Mouse (Mus musculus) left cerebral cortex, adult 8-10 months (tissue): Measurements from ENCODE around the gene Sirt4. TPM values are rescaled to one million over a fixed set of nuclear protein-coding genes. Genes with fewer than 3 reads are reported as not detected.
"Not testable (repeated sequence)": the region's sequence is repeated elsewhere in the genome, so short reads cannot be mapped to it uniquely, and the experiment has no call there.

Experiments
- DNase-seq, 2 experiments: peaks; one replicate each; pipeline ENCODE4 v3.0.0; 2022; ENCODE audit warnings: low spot score in 2 of 2
- total RNA-seq, 4 experiments: library from RNA; stranded (reverse); gene quantifications; 2 replicates each; pipeline ENCODE4 v1.2.4; 2022

The Sirt4 gene
- total RNA-seq, result 10 to 100 TPM; 27.1 to 38.6 (median 33.1) TPM

DNA sequence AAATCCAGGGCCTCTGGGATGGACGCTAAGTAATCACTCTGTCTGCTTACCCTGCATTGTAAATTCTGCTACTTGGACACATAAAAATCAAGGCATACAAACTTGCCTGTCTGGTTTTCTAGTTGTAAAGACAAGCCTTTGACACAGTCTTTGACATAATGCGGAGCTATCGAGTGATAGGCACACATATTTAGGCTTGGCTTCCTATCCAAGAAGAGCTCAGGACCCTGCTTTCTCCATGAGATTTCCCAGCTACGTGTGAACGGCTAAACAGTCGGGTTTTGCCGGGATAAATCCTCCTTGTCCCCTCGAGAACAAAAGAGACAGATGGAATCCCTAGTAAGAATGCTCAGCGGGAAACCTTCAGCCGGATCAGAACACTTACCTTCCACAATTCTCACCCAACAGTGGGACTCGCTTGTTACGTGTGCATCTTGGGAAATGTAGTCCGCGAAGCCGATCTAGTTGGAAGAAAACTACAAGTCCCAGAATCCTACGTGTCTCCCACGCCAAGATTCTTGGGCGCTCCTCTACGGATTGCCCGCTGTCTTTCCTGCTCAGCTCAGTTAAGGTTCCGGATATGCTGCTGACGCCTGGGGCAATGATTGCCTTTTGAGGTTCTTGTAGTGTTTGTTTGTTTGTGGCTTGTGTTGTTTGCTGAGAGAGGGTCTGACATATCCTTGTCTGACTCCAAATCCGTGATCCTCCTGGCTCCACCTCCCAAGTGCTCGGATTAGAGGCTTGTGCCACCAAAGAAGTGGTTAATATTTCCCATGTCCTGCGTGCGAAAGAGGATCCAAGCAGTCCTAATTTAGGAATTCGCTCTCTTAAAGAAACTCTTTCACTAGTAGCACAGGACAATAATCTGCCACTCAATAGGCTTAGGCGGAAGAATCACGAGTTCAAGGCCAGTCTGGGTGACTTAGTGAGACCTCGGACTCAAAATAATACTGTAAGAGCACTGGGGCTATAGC, at the start of gene Sirt4:
TSS of gene Sirt4 (minus strand) at position 779 of the 974 bp plus-strand sequence.
- peak; percentile 57 to 88 for DNase-seq

GRCm38 (mm10) chr5:115531671-115532270, 47.2 kb upstream of the Sirt4 start:
- peak in 1 of 2 experiments; percentile 64 for DNase-seq

- DNase-seq, result no peak
Measured at GRCm38 (mm10) chr5:115530447-115530809, 45.9 kb upstream of the Sirt4 start.

GRCm38 (mm10) chr5:115529742-115530446, 45.4 kb upstream of the Sirt4 start:
- DNase-seq, result no peak

DNA sequence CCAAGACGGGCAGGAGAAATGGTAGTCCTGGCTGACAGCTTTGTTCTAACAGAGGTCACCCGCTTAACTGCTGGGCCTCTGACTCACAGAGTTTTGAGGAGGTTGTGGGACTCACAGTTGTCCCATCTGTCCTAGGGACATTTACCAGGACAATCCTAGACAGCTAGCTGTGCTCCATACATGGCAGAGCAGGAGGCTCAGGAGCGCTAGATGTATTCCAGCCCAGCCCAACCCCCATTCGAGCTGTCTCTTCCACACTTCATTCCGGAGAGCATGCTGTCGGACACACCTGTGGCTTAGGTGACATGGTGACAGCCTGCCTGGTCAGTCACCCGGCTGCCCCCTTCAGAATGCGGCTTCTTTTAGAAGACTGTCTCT, 44.8 kb upstream of the Sirt4 start:
- no peak for DNase-seq

GRCm38 (mm10) chr5:115528128-115528527, 43.6 kb upstream of the Sirt4 start:
- no peak for DNase-seq

DNA sequence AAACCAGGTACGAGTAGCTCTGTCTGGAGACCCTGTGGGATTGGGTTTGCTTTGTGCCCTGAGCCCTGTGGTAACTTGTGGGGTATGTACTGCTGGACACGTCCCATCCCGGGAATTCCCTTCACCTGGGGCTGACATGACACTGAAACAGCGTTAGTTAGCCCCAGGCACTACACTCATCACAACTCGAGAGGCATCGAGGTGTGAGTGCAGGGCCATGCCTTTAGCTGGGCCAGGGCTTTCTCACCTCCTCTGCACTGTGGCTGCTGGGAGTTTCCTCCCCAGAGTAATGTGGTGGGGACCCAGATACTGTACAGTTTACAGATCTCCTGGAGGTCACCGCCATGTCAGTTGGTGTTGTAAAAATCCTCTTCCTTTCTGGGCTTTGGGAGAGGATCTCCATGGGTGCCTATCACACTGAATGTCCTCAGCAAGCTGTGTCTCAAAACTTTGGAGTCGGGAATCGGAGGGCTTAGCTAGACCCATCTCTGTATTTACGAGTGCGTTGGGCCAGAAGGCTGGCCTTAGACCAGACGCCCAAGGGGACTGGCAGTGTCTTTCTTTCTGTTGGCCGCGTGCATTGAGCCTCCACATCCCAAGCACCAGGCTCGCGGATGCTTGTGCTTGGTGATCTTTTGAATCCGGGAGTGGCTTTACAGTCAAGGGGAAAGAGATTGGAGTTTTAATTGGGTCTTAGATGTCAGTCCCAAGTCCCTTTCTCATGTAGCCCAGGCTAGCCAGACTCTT, 42.1 kb upstream of the Sirt4 start:
- no peak for DNase-seq

DNA sequence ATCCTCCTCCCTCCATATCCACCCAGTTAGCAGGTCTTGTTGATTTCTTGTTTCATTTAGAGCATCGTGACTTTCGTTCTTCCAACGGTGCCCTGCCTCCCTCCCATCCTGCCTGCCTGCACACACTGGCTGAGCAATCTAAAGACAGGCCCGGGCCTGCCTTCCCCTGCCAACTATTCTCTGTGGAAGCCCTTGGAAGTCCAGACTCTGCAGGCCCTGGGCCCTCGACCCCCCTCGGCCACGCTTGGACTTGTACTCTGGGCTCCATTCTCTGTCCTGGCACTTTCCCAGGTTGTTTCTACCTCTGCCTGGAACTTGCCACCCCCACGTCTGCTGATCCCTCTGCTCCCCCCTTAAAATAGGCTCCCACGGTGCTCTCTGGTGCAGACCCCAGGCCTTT, 41.4 kb upstream of the Sirt4 start:
- no peak for DNase-seq

DNA sequence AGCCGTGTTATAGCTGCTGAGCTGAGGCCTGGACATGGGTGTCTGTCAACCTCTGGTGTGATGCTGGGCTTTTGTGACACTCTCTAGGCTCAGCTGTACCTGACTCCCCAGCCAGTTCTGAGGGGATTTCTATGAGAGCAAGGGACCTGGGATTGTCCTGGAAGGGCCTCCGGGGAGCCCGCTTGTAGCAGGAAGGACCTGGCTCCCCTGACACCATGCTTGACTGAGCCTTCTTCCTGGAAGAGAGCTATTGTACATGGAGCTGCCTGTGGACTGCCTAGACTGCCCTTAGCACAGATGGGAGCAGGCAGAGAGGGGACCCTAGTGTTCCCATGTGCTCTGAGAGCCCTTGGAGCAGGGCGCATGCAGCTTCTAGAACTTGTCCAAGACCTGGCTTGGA, 40.9 kb upstream of the Sirt4 start:
- DNase-seq, result no peak

DNA sequence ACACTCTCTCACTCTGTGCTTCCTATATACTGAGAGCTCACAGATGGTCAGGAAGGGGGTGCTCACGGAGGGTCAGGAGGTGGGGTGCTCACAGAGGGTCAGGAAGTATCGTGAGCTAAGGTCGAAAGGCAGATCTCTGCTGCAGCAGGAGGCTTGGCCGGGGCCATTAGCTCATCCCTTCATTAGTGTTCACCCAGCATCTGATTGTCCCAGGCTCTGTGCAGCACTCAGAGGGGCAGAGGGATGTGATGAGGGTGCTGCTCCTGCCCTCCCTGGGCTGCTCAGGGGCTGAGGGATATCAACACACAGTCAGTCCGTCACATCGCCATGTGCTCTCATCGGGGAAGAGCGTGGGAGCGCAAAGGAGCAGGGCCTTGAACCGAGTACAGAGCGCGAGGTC, 39.9 kb upstream of the Sirt4 start:
- no peak for DNase-seq

GRCm38 (mm10) chr5:115523971-115524370, 39.4 kb upstream of the Sirt4 start:
- no peak for DNase-seq

DNA sequence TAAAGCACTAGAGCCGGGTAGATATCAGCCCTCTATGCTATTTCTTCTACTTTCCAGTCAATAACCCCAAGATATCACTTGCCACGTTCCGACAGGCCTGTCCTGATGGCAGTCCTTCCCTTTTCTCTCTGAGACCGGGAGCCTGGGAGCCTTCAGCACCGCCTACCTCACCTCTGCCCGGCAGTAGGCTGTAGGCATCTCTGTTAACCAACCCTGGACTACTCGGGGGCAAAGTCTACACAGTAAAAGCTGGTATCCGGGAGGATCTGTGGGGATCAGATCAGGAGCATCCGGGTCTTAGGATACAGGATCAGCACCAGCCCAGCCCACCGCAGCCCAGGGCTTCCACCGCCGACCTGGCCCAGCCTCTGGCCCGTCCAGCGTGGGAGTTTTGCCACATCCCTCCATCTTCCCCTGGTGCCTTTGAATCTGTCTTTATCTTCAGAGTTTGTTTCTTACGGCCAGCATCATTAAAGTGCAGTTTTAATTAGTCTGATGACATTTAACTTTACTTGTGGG, 38.5 kb upstream of the Sirt4 start:
- no peak for DNase-seq

DNA sequence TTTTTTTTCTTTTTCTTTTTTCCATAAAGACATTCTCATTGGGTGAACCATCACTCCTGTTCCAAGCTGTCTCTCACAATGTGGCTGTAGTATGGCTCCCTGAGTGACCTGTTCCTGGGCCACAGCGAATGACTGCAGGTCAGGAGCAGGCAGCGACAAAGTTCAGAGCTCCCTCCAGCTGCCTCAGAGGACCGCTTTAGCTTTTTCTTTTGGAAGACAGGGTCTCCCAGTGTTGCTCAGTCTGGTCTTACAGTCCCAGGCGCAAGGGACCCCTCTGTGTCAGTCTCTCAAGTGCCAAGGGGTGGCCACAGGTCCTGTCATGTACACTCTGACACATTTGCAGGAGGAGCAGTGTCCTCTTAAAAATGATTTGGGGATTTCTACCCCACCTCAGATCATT, 38.0 kb upstream of the Sirt4 start:
- DNase-seq, result no peak

GRCm38 (mm10) chr5:115521553-115522461, 37.3 kb upstream of the Sirt4 start:
- no peak for DNase-seq

DNA sequence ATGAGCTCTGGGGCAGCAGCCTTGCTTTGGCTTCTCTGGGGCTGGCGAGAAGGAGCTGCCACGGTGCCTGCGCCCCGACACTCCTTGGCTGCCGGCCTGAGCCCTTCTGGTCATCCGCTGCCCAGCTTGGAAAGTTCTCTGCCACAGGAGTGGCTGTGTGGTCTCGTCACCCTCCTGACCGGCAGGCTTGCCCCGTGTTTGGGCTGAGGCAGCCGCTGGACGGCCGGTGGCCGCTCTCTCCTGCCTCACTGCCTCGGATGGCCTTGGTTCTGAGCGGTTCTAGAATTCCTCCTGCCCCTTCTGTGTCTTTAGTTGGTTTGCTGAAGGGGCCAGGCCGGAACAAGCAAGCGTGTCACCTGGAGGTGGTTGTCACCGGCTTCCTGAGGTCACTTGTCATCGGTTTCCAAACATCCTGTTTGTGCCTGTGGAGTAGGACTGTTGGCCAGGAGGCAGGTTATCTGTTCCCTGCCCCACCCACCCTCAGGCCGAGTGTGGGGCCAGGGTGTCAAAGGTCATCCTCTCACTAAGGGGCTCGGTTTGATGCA, 35.9 kb upstream of the Sirt4 start:
- DNase-seq, result no peak

DNA sequence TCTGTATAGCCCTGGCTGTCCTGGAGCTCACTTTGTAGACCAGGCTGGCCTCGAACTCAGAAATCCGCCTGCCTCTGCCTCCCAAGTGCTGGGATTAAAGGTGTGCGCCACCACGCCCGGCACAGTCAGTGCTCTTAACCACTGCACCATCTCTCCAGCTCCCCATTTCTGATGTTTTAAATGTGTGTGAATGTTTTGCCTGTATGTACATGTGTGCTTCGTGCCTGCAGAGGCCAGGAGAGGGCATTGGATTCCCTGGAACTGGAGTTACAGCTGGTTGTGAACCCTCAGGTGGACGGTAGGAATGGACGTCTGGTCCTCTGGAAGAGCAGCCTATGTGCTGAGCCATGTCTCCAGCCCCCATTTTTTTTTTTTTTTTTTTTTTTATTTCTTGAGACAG, 33.7 kb upstream of the Sirt4 start:
- not testable (repeated sequence) for DNase-seq

DNA sequence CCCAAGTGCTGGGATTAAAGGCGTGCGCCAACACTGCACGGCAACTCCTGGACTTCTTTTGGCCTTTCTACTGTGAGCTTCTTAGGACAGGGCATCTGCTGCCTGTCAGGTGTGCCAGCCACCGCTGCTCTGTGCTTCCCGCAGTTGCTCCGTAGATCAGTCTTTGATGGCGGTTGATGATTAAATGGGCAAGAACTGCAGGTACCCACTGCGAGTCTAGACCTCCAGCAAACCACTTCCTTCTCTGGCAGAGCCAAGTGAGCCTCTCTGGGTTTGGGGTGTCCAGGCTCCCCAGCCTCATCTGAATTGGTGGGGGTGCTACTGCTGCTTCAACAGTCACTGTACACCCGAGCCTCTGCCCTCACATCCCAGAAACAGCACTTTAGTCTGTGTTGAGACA, 33.0 kb upstream of the Sirt4 start:
- no peak for DNase-seq

GRCm38 (mm10) chr5:115516908-115517307, 32.4 kb upstream of the Sirt4 start:
- DNase-seq, result no peak

GRCm38 (mm10) chr5:115516081-115516907, 31.8 kb upstream of the Sirt4 start:
- no peak for DNase-seq
